Mouse (Mus musculus) bone marrow, adult 2 months (tissue): Measurements from ENCODE around the gene Atf6. TPM values are rescaled to one million over a fixed set of nuclear protein-coding genes. Genes with fewer than 3 reads are reported as not detected.
A peak's percentile ranks its signal among the peaks of the same experiment; 100 is the strongest.

ENCODE experiments used
- H3K27ac ChIP-seq: fragments of 200-500 bp; 2 replicates; pipeline ENCODE4 v1.5.1; 2012; ENCODE audit warnings: low read depth, mild to moderate bottlenecking, control low read depth, inconsistent platforms, low read length; ENCODE audit not compliant: control insufficient read depth, poor library complexity, insufficient read depth
- H3K4me1 ChIP-seq: fragments of 200-500 bp; 2 replicates; pipeline ENCODE4 v1.6.1; 2011; ENCODE audit warnings: low read length; ENCODE audit not compliant: control insufficient read depth, insufficient read depth
- H3K4me3 ChIP-seq: fragments of 200-500 bp; replicated peaks from 2 replicates; pipeline ENCODE3; 2011; ENCODE audit warnings: mild to moderate bottlenecking, low read depth, low read length, control low read depth; ENCODE audit not compliant: control insufficient read depth
- CTCF ChIP-seq: fragments of 200-500 bp; IDR thresholded peaks from 2 replicates; pipeline ENCODE4 v1.5.1; 2011; ENCODE audit warnings: low read length, control low read depth; ENCODE audit not compliant: control insufficient read depth, insufficient read depth
- POLR2A ChIP-seq: fragments of 200-500 bp; IDR thresholded peaks from 2 replicates; pipeline ENCODE4 v1.6.1; 2011; ENCODE audit warnings: low read depth, mild to moderate bottlenecking, control low read depth, low read length, borderline replicate concordance; ENCODE audit not compliant: control insufficient read depth
- WGBS: fragments of 180-500 bp; shearing (Covaris S2); methylation state at CpG from one replicate; pipeline ENCODE4 v1.1.7; 2018; 5-methylcytosine and 5-hydroxymethylcytosine counted together
- polyA plus RNA-seq: library from polyadenylated mRNA; stranded (reverse); fragments of >200 nt; gene quantifications from 2 replicates; pipeline ENCODE4 v1.2.4, GENCODE M21; 2011; ENCODE audit warnings: low replicate concordance; ENCODE audit not compliant: missing spikeins, insufficient read depth, insufficient read length

Gene Atf6
- polyA plus RNA-seq, 1 experiment, result 7.7 TPM

GRCm38 (mm10) chr1:170844380-170844779 is 23.2 kb downstream of the Atf6 start:
- WGBS, result 69% methylated on average over 8 of the region's 8 CpGs
- Histone ChIP-seq H3K4me3 (no peak overlapping the region), H3K27ac (no peak overlapping the region), H3K4me1 (no peaks in the 10 kb centered on the region; the same call in 1 of the 2 replicates)
- TF ChIP-seq POLR2A, result no peak
- TF ChIP-seq CTCF, result peak; percentile 44; the same call in 1 of the 2 replicates

- no peaks in the 10 kb centered on the region for H3K4me1 ChIP-seq
- TF ChIP-seq POLR2A (no peak), CTCF (no peak)
- no peak overlapping the region for H3K27ac ChIP-seq
- H3K4me3 ChIP-seq, result no peak overlapping the region
Measured at GRCm38 (mm10) chr1:170839685-170840084, 27.9 kb downstream of the Atf6 start.

GRCm38 (mm10) chr1:170834756-170835155 is 32.8 kb downstream of the Atf6 start:
- Histone ChIP-seq H3K27ac (no peak overlapping the region), H3K4me1 (no peaks in the 10 kb centered on the region; the same call in 1 of the 2 replicates), H3K4me3 (no peak overlapping the region)
- 88% methylated on average over 9 of the region's 9 CpGs for WGBS
- TF ChIP-seq CTCF (no peak), POLR2A (no peak)

- Histone ChIP-seq H3K4me3 (no peak overlapping the region), H3K27ac (no peak overlapping the region), H3K4me1 (no peaks in the 10 kb centered on the region; the same call in 1 of the 2 replicates)
- 94% methylated on average over 1 of the region's 1 CpGs for WGBS
- no peak for TF ChIP-seq CTCF
- TF ChIP-seq POLR2A, result no peak
Measured at GRCm38 (mm10) chr1:170829781-170830180, 37.8 kb downstream of the Atf6 start.

- no peak overlapping the region for H3K27ac ChIP-seq
- 95% methylated on average over 6 of the region's 6 CpGs for WGBS
- H3K4me1 ChIP-seq, result no peaks in the 10 kb centered on the region; the same call in 1 of the 2 replicates
- TF ChIP-seq CTCF (no peak), POLR2A (no peak)
- no peak overlapping the region for H3K4me3 ChIP-seq
Measured at GRCm38 (mm10) chr1:170829344-170829743, 38.2 kb downstream of the Atf6 start.

- 68% methylated on average over 14 of the region's 14 CpGs for WGBS
- Histone ChIP-seq H3K4me3 (no peak overlapping the region), H3K27ac (no peak overlapping the region), H3K4me1 (no peaks in the 10 kb centered on the region)
- no peak for TF ChIP-seq POLR2A
Measured at GRCm38 (mm10) chr1:170820103-170820814, 47.3 kb downstream of the Atf6 start.

- H3K4me3 ChIP-seq, result no peak overlapping the region
- no peak overlapping the region for H3K27ac ChIP-seq
- TF ChIP-seq POLR2A, result no peak
- no peak for TF ChIP-seq CTCF
- H3K4me1 ChIP-seq, result no peaks in the 10 kb centered on the region
- WGBS, result 92% methylated on average over 2 of the region's 2 CpGs
Measured at GRCm38 (mm10) chr1:170815287-170816004, 52.1 kb downstream of the Atf6 start.

- H3K4me1 ChIP-seq, result no peaks in the 10 kb centered on the region
- TF ChIP-seq POLR2A (no peak), CTCF (no peak)
- H3K4me3 ChIP-seq, result no peak overlapping the region
- 76% methylated on average over 5 of the region's 5 CpGs for WGBS
- H3K27ac ChIP-seq, result no peak overlapping the region
Measured at GRCm38 (mm10) chr1:170812822-170813221, 54.7 kb downstream of the Atf6 start.
